Mouse (Mus musculus) adrenal gland, postnatal 25 days (tissue): ENCODE results near the gene Hnrnph2. TPM values are rescaled to one million over a fixed set of nuclear protein-coding genes. Genes with fewer than 3 reads are reported as not detected.

Experiments used
- DNase-seq: peaks from one replicate; pipeline ENCODE4 v3.0.0; 2021; ENCODE audit warnings: mixed read lengths
- long read RNA-seq: library from polyadenylated mRNA; stranded (forward); transcript quantifications from one replicate; pipeline ENCODE4 v2.0.0, GENCODE M21; 2021
- total RNA-seq: library from RNA; stranded (reverse); gene quantifications from 2 replicates; pipeline ENCODE4 v1.2.3, GENCODE M21; 2021

The Hnrnph2 gene
- total RNA-seq, result 90.6 and 98.0 TPM in 2 replicates
- long read RNA-seq, transcript Hnrnph2-203 (3 exons, 2,426 nt), result major isoform, 70 of 127 reads
- long read RNA-seq, transcript Hnrnph2-202 (4 exons, 2,364 nt), result minor isoform, 53 of 127 reads
- long read RNA-seq, partial matches to known transcripts, result 4 of 127 reads
- long read RNA-seq, other reads (novel, unspliced or antisense), result 0 of 127 reads

DNA sequence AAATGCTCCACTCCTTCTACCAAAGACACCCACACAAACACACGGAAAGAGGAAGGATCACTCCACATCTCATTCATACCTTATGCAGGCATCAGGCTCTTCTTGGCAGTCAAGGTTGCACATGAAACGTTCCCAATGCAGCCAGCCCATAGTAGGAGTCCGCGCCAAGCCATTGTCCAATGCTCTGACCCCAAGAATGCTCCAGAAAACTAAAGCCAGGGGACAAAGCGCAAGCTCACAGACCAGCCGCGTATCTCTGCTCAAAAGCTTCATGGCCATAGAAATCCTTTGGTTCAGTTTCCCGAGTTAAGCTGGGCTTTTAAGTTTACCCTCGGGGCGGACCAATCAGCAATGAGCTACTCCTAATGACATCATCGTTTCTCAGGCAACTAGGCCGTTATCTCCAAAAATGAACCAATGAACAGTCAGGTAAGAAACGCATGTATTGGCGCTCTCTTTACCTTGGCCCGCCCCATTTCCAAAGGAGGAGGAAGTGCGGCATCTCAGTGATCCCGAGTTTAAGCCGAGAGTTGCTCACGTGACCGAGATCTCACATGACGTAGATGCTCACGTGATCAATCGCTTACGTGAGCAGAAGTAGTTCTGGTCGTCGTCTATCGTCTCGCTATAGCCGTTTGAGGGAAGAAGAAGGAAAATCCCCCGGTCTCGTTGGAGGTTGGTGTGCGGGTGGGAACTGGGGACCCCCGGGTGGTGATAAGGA, at the start of gene Hnrnph2, which contains the start of gene Gla:
TSS of gene Hnrnph2 (plus strand) at position 521 of the 721 bp plus-strand sequence.
TSS of gene Gla (minus strand) at position 467 of the 721 bp plus-strand sequence.
- DNase-seq, result peak; percentile 76

DNA sequence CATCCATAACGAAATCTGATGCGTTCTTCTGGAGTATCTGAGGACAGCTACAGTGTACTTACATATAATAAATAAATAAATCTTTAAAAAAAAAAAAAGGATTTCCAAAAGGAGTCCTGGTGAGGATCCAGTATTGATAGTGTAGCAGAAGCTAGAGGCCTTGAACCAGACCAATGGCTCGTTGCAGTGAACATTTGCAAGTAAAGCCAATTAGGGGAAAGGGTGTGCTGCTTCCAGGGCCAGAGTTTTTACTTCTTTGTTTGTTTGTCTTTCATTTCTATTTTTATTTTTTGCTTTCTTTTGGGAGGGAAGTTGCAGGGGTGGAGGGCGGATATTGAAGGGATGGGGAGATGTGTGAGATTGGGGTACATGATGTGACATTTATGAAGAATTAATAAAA, 47.7 kb upstream of the Hnrnph2 start:
- DNase-seq, result no peak

DNA sequence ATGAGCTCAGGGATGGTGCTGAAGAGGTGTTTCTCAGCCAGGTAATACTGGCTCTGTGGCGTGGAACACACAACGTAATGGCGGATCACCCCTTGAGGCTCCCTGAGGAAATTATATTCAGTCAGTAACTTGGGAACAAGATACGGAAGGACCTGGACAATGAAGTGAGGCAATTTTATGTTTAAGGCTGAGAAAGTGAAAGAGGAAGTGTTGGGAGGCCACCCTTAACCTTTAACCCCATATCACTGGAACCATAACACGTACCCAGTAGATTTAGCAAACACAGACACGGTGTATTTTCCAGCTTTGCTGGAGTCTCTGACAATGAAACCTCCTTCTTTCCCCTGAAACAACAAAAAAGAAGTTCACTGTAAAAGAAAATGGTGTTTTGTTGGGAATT, 46.6 kb upstream of the Hnrnph2 start:
- no peak for DNase-seq

DNA sequence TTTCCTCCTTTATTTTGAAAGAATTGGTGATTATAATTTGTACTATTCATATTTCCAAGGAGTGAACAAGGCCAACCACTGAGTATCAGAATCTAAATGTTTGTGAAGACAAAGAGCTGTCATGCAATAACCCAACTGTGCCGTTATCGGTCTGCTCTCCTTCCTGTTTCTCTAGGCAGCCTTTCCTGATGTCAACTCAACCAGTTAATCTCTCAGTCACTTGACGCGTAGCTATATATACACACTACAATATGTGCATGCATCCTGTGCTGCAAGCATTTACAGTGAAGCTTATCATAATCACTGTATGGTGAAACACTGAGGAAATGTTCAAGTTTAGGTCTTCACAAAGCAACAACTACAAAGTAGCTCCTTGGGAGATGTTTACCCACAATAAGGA, 36.7 kb upstream of the Hnrnph2 start:
- no peak for DNase-seq

DNA sequence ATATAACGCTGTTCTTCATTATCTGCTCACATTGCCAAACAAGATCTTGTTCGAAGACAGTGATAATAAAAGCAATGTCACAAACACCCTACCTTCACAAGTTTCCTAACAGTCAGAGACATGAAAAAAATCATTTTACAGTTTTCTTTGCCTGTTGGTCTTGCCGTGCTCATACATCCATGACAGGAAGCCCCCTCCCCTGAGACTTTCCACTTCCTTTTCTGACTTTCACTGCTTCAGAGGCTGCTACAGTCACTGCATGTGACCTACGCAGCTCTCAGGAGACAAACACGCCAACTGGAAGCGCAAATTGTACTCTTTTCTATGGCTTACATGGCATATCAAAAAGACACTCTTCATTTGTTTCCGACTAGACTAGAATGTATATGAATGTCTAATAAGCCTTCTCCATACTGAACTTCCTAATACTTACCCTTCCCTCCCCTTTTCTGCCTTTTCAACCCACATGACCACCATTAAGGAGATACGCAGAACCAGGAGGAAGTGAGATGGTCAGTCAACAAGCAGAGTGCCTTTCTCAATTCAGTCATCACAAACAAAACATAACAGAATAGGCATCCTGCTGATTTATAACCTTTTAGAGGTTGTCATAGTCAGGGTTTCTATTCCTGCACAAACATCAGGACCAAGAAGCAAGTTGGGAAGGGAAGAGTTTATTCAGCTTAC, 34.3 kb upstream of the Hnrnph2 start:
- no peak for DNase-seq

DNA sequence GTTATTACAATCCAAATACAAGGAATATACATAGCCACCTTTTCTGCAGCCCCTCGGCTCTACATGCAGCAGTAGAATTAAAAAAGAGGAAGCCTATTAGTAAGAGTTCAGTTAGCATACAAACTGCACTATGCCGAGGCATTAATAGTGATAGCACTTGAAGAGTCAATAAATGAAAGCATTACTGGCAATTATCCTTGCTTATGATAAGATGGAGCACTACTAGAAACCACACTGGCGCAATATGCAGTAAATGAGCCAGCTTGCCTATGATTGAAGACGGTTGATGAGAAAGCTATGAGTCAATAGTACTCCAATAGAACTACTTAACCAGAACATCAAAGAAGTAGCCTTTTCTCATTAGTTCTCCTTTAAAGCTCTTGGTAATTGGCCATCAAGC, 23.1 kb upstream of the Hnrnph2 start:
- DNase-seq, result no peak

DNA sequence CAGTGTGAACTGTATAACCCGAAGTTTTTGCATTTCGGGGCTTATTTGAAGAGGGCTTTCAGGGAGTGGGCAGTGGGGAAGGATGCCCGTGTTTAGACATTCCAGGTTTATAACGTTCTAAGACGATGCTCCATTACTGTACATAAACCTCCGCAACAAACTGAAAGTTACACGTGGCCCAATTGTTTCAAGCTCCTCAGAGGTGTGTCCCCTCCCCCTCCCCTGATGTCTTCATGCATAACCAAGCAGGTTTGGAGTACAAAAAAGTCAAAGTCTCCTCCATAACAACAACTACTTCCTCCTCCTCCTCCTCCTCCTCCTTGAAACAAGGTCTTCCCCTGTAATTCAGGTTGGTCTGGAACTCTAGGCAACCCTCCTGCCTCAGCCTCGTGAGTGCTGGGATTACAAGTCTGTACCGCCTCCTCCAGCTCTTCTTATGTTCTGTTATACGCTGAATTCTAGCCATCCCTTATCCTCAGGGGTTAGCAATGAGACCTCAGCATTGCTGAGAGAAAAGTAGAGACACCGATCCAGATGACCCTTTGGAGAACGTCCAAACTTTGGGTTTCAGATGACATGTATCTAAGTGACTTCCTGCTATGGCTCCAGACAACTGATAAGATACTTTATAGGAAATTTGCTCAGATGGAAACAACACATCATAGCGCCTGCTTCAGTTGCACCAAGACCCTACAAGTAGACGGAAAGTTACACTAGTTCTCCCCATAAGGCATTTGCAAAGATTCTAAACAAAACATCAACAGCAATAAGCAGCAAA, 20.3 kb upstream of the Hnrnph2 start:
- DNase-seq, result no peak

DNA sequence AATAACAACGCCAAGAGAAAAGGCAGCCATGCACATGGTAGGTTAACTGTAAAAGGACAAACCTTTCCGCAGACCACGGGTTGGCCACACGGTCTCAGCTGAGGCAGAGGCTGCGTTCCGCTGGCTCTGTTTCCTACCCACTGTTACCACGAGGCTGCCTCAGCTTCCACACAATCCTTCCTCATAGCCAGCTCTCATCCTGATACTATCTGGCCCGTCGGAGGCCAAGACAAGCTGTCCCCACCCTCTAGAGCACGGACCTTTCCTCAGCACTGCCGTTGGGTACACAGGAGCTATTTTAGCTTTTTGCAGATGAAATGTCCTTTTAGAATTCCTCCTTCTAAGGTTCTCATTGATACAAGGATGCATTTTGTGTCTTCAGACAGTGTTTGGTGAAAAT, 18.7 kb upstream of the Hnrnph2 start:
- no peak for DNase-seq

DNA sequence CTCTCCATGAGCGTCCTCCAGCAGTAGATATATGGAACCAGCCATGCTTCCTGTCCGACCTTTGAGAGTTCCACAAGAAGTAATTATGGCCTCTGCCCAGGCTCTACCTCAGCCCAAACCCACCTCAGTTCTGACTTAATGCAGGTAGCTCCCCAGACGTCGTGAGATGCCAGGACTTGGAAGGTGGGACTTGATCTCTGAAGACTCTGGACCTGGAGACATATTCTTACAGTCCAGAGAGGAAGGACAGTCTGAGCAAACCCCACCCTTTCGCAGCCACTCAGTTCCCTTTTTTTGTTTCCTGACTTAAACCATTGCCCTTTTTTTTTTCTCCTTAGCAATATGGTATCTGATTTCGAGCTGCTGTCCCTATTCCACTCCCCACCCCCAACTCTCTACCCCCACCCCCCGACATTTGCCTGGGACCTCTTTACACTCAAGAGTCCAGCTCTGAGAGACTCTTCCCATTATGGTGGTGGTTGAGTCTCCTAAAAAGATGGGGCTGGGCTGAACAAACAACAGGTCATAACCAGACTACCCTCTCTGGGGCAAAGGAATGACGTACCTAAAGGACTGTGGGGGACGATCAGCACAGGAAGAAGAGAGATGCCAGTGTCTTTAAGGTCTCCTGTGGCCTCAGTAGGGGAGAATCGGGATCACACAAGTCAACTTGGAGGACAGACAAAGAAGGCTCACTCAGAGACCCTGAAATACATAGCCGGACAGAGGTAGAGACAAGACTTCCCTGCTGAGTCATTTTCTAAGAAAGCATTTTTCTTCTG, 17.9 kb upstream of the Hnrnph2 start, which contains the start of gene Btk:
TSS of gene Btk (minus strand) at position 683 of the 782 bp plus-strand sequence.
- no peak for DNase-seq

DNA sequence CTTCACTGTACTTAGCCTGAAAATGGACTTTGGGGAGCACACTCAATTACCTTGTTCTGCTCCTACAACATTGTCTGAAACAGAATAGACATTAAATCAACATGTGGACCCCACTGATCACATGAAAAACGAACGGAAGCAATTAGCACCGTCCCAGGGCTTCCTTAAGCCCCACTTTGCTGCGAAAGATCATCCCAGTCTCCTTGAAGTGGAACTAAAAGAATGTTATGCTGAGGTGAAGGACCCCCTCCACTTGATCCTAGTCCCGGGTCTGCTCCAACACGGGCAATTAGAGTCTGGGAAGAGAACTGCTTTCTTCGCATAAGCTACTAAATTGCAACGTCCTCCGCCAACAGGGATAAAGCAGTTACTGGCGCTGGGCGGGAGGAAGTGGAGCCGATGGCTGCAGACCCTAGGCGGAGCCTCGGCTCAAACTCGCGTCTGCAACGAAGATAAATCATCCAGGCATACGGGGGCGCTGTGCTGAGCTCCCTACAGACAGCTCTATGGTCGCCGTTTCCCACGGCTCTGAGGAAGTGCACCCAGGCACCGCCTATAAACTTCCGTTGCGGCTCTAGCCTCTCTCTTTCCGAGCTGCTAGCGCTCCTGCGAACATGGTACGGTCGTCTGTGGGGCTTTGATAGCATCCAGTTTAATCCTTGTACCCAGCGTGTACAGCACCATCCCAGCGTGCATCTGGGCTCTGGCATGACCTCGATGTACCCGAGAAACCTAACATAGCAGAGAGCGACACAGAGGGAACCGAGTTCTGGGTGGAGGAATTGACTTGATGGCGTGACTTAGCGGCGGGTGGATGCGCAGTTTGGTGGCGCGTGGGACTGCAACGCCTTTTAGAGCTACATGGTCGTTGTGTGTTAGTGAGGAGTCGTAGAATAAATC, 15.6 kb upstream of the Hnrnph2 start, which contains the start of gene Rpl36a:
TSS of gene Rpl36a (plus strand) at position 552 of the 900 bp plus-strand sequence.
- peak; percentile 84 for DNase-seq

DNA sequence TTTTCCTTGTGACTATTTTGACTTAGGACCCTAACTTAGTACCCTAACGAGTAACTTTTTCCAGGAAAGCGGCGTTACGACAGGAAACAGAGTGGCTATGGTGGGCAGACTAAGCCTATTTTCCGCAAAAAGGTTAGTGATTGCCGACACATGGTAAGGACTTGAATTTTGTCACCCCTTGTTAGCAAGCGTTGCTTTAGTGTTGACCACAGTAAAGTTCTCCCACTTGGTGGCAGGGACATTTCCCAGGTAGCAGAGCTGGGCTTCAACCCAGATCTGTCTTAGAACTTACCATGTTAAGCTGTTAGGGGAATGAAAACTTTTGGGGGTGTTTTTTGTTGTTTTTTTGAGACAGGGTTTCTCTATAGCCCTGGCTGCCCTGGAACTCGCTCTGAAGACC, 14.5 kb upstream of the Hnrnph2 start:
- no peak for DNase-seq

DNA sequence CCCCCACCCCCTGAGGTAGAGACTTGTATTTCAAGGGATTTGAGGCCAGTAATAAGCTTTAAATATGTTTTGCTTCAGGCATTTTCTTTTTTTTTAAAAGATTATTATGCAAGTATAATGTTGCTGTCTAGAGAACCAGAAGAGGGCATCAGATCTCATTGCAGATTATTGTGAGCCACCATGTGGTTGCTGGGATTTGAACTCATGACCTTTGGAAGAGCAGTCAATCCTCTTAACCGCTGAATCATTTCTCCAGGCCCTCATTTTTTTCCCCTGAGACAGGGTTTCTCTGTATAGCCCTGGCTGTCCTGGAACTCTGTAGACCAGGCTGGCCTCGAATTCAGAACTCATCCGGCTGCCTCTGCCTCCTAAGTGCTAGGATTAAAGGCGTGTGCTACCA, 12.7 kb upstream of the Hnrnph2 start:
- DNase-seq, result no peak

DNA sequence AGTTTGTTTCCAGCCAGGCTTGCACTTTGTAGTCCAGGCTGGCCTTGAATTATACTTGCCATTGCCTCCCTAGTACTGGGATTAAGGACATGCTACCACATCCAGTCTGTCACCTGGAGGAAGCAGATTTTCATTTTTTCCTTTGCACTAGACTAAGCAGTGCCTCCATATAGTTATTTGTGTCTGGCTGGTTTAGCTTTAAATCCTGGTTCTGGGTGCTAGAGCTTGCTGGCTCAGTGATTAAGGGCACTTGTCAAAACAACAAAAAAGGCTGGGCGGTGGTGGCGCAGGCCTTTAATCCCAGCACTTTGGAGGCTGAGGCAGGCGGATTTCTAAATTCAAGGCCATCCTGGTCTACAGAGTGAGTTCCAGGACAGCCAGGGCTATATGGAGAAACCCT, 12.0 kb upstream of the Hnrnph2 start:
- DNase-seq, result no peak

DNA sequence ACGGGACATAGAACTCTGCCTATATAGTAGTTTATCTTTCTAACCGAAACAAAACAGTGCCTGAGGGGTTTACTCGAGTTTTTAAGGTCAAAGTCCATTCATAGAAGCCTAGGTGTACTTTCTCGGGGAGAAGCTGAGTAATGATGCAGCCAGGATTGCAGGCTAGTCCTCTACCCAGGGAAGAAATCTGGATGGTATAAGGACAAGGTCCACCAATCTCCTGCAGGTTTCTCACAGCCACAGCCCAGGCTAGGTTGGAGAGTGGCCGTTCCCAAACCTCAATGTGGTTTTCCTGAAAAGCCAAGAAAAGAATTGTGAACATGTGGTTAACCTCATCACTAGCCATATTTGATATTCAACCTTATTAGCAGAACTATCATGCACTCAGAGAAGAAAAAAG, 11.1 kb upstream of the Hnrnph2 start:
- no peak for DNase-seq

DNA sequence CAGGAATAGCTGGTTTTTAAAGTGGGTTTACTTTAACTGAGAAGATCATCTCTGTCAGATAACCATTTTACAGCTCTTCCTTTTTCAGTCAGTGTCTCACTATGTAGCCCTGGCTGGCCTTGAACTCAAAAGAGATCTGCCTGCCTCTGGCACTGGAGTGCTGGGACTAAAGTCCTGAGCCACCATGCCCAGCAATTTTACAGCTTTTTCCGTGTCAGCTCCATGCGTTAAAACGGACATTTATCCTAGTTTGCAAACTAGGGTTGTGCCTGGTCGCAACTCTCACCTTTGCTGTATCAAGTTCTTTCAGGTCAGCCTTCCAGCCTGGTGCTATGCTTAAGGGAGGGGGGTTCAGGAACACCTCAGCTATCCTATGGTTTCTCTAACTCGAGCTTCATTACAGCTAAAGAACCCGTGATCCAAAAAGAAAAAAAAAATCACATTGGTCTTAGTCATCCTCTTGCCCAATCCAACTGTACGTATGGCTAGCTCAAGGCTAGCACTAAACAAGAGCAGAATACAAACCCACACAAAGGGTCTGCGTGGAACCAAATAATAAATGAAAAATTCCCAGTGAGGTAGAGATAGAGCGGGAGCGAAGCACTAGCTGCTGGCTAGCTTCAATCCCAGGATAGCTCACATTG, 935 bp upstream of the Hnrnph2 start:
- DNase-seq, result no peak

DNA sequence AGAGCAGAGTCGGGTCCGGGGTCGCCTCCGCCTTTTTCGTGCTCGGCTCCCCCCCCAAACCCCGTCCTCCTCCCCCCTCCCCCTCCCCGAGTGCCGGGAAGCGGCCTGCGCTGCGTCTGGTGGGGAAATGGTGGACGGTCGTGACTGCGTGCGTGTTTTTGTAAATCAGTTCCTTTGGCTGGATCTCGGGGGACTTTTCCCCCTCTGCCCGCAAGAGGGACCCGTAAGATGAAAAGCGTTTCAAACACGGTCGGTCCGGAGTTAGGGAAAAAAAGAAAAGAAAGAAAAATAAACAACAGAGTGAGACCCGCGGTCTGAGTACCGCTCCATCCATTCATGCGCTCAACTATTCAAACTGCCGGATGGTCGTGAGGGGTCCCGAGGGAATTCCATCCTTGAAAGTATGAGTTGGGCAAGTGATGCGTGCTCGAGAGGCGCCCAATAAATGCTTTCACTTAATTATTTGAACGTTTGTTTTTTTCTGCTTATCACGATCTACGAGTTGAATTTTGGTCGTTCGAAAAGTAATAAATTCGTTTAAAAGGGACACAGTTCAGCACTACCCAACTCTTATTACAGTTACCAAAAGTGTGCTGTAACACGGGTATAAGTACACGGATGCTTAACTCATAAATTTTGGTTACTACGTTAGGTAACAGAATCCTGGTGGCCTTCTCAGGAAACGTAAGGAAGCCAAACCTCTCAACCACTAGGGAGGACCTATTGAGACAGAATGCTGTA, 571 bp downstream of the Hnrnph2 start:
- no peak for DNase-seq

DNA sequence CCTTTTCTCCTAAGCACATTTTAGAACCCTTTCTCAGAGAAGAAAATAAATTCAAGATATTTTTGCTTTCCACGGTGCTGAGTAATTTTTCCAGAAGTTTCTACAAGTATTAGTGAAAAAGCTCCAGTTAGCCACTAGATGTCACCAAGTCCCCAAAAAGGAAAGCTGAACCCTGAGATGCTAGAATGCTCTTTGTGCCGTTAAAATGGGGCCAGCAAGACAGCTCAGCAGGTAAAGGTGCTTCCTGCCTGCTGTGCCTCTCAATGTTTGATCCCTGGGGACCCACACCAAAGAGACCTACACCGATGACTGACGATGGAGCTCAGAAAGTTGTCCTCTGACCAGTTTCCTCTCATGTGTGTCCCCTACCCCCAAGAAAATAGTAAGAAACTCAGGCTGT, 8.5 kb downstream of the Hnrnph2 start:
- DNase-seq, result no peak

DNA sequence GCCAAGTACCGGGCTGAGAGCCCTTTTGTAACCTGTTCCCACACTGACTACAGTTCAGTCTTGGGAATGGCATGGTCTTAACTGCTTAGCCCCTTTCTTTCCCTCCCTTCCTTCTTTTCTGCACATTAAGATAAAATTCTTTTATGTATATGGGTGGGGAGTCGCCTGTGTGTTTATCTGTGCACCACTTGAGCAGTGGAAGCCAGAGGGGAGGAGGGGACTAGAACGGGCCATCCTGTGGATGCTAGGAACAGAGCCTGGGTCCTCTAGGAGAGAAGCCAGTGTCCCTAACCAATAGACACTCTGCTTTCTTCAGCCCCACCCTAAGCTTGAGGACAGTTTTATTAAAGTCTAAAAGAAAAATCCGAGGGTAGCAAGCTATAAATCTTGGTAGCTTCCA, 10.0 kb downstream of the Hnrnph2 start:
- no peak for DNase-seq

DNA sequence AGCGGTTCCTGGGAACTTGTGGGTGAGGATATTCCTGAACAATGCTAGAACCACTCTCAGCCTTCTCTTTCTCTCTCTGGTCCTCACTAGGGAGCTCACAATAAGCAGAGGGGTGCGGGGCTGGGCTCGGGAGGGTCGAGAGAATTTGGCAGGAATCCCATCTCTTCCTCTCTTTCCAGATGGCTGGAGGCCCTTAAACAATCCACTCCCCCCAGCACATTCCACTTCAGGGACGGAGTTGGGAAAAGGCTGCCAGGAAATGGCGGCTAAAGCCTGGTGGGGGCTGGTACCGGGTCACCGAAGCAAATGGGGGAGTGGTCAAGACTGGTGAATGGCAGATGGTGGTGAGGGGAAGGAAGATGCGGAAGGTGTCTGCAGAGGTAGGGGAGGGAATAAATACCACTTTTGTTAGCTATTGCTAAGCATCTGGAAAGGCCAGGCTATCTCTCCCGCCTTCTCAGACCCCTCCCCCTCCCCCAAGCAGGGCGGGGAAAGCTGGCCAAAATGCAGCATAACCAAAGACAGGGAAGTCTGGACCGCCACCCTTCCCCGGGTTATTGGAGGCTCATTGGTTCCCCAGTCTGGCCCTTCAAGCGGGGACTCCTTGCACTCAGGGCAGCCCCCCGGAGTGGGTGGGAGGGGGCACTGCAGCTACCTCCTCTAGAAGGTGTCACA, 11.4 kb downstream of the Hnrnph2 start:
- DNase-seq, result peak; percentile 37
